Mouse (Mus musculus): ENCODE measurements at regions not wholly inside any gene's neighbourhood (a gene's known extent, or its start where the extent isn't known, plus 50 kb on each side); places are given as distances from the start of the nearest gene placed in this dataset.

DNA sequence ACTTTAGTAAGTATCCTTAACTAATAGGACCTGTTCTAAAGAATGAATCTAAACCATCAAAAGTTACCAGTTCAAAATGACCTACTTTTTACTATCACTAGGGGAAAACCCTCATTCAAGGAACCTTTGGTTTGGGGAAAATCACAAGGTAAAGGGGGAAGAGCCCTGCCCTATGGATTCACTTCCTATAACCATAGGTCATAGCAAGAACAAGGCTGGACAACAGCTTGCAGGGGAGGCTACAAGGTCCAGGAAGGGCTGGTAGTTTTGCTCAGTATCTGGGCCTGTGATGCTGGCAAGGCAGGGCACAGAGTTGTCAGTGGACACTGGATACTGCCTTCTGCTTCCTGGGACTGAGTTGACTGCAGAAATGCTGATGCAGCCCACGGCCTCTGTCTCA lies 109.1 kb upstream of the Peli1 start:
- H3K9me3 ChIP-seq (ENCODE audit: control insufficient read depth, low read length), result no peaks in the 10 kb centered on the region
- no peak for DNase-seq (ENCODE audit: low spot score)
- no peaks in the 10 kb centered on the region for H3K27me3 ChIP-seq (replicated peaks; ENCODE audit: control insufficient read depth, insufficient read depth, low read length)
- no peak overlapping the region for H3K4me3 ChIP-seq (ENCODE audit: low read depth, low read length)
- no peak for ATAC-seq (ENCODE audit: low read depth)
- WGBS, result 67% methylated on average over 1 of the region's 1 CpGs
- H3K4me2 ChIP-seq (ENCODE audit: low read depth, low read length), result no peak overlapping the region
- H3K27ac ChIP-seq (replicated peaks; ENCODE audit: low read depth, low read length), result no peak overlapping the region
- no peaks in the 10 kb centered on the region for H3K36me3 ChIP-seq (ENCODE audit: control insufficient read depth, insufficient read depth, low read length)
- H3K9ac ChIP-seq (ENCODE audit: low read depth, low read length), result no peak overlapping the region
- no peaks in the 10 kb centered on the region for H3K4me1 ChIP-seq (ENCODE audit: control insufficient read depth, insufficient read depth, low read length)

DNA sequence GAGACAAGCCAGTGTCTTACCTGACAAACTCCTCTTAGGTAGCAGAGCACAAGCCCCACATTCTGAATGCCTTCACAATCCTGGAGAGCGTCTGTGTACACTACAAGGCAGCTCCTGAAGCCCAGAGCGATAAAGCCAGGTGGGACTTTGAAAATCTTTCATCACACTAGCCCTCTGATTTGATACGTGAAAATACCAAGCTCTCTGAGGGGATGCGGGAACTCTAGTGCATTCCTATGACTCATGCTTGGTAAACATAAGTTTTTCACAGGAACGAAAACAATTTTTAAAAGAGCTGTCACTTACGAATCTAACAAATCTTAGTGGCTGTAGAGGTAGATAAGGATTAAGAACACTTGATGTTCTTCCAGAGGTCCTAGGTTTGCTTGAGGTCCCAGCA lies 108.6 kb upstream of the Peli1 start:
- 76% methylated on average over 6 of the region's 6 CpGs for WGBS
- DNase-seq (ENCODE audit: low spot score), result no peak
- Histone ChIP-seq H3K27me3 (replicated peaks; ENCODE audit: control insufficient read depth, insufficient read depth, low read length) (no peaks in the 10 kb centered on the region), H3K4me2 (ENCODE audit: low read depth, low read length) (no peak overlapping the region), H3K9me3 (ENCODE audit: control insufficient read depth, low read length) (no peaks in the 10 kb centered on the region), H3K27ac (replicated peaks; ENCODE audit: low read depth, low read length) (no peak overlapping the region), H3K9ac (ENCODE audit: low read depth, low read length) (no peak overlapping the region), H3K36me3 (ENCODE audit: control insufficient read depth, insufficient read depth, low read length) (no peaks in the 10 kb centered on the region), H3K4me3 (ENCODE audit: low read depth, low read length) (no peak overlapping the region), H3K4me1 (ENCODE audit: control insufficient read depth, insufficient read depth, low read length) (no peaks in the 10 kb centered on the region)
- ATAC-seq (ENCODE audit: low read depth), result no peak

DNA sequence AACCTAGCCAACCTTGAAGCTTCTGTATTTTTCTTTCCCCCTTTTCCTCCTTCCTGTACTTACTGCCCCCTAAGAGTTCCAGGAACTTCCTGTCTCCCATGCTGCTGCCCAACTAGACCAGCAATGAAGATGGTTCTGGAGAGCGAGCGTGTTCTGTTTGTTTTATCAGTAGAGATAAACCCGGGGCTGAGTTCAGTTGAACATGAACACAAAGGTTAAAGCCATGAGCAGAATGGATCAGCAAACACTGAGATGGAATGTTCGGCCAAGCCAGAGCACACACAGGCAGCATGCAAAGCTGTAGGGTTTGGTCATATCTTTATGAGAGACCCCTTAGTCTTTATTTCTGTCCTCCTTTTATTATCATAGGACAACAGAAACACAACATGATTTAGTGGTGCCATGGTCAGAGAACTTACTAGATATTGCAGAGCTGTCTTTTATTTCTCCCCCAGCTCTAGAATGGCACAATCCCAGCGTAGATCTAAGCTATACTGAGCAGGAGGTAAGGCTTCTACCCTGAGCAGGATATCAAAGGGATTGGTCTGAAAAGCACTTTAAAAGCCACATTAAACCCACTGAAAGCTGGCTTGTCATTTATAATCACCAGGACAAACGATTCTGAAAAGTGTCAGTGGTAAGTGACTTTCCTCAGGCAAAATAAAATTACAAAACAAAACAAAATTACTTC lies 105.9 kb upstream of the Peli1 start:
- 50% methylated on average over 6 of the region's 6 CpGs for WGBS
- Histone ChIP-seq H3K27ac (replicated peaks; ENCODE audit: low read depth, low read length) (no peak overlapping the region), H3K36me3 (ENCODE audit: control insufficient read depth, insufficient read depth, low read length) (no peaks in the 10 kb centered on the region)

DNA sequence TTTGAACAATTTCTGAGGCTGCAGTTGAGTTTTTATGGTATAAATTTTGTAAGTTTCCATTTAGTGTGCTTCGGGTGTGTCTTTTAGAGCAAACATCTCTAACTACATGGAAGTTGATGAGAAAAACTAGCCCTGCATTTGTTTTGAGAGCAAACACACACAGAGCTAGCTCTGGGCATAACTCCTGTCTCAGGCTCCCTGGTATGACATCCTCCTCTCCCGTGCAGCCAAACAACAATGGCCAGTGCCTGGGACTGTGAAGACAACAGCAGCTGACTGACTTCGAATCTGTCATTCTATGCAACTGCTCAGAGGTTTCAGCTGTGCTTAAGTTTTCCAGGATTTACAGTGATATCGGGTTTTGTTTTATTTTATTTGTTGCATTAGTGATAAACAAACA lies 105.3 kb upstream of the Peli1 start:
- H3K36me3 ChIP-seq (ENCODE audit: control insufficient read depth, insufficient read depth, low read length), result no peaks in the 10 kb centered on the region
- no peak overlapping the region for H3K27ac ChIP-seq (replicated peaks; ENCODE audit: low read depth, low read length)
- H3K4me1 ChIP-seq (ENCODE audit: control insufficient read depth, insufficient read depth, low read length), result 0 out of 2 replicates have a peak, but pooled peaks cover 3% of the 10 kb centered on the region
- H3K4me2 ChIP-seq (ENCODE audit: low read depth, low read length), result no peak overlapping the region
- H3K27me3 ChIP-seq (replicated peaks; ENCODE audit: control insufficient read depth, insufficient read depth, low read length), result no peaks in the 10 kb centered on the region
- no peak for DNase-seq (ENCODE audit: low spot score)
- H3K9me3 ChIP-seq (ENCODE audit: control insufficient read depth, low read length), result no peaks in the 10 kb centered on the region
- H3K9ac ChIP-seq (ENCODE audit: low read depth, low read length), result no peak overlapping the region
- ATAC-seq (ENCODE audit: low read depth), result no peak
- H3K4me3 ChIP-seq (ENCODE audit: low read depth, low read length), result no peak overlapping the region
- WGBS, result 37% methylated on average over 4 of the region's 4 CpGs

More for the DNA sequence above, 105.9 kb upstream of the Peli1 start:
- no peak overlapping the region for H3K4me2 ChIP-seq (ENCODE audit: low read depth, low read length)
- H3K27me3 ChIP-seq (replicated peaks; ENCODE audit: control insufficient read depth, insufficient read depth, low read length), result no peaks in the 10 kb centered on the region
- H3K4me1 ChIP-seq (ENCODE audit: control insufficient read depth, insufficient read depth, low read length), result 0 out of 2 replicates have a peak, but pooled peaks cover 1% of the 10 kb centered on the region
- H3K4me3 ChIP-seq (ENCODE audit: low read depth, low read length), result no peak overlapping the region
- ATAC-seq (ENCODE audit: low read depth) (no peak), DNase-seq (ENCODE audit: low spot score) (no peak)
- H3K9ac ChIP-seq (ENCODE audit: low read depth, low read length), result no peak overlapping the region
- H3K9me3 ChIP-seq (ENCODE audit: control insufficient read depth, low read length), result no peaks in the 10 kb centered on the region

DNA sequence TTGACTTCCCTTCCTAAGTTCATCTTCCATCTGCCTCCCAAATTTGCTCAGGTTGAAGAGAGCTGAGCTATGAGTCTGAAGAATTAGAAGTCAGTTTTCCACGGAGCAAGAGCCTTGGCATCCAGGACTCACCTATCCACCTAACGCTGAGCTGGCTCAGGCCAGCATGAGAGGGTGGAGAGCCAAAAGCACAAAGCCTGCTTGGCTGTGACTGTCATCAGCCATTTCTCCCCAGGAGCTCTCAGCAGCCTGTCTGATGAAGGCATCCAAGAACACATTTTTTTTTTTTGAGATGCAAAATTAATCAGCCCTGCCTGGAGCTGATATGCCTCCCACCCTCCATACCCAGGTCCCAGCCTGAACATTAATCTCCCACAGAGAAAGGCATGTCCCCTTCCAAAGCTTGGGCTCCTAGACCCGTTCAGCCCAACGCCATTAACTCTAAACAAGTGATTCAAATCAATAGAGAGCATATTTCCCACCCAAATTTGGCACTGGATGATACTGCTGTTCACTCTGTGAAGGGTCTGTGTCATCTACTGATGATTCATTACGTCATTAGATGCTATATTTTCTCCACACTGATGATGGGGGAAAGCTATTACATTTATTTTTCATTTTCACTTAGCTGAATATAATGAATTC lies 103.8 kb upstream of the Peli1 start:
- 0 out of 2 replicates have a peak, but pooled peaks cover 3% of the 10 kb centered on the region for H3K4me1 ChIP-seq (ENCODE audit: control insufficient read depth, insufficient read depth, low read length)
- H3K4me2 ChIP-seq (ENCODE audit: low read depth, low read length), result no peak overlapping the region
- H3K9me3 ChIP-seq (ENCODE audit: control insufficient read depth, low read length), result no peaks in the 10 kb centered on the region
- H3K27me3 ChIP-seq (replicated peaks; ENCODE audit: control insufficient read depth, insufficient read depth, low read length), result no peaks in the 10 kb centered on the region
- no peaks in the 10 kb centered on the region for H3K36me3 ChIP-seq (ENCODE audit: control insufficient read depth, insufficient read depth, low read length)
- WGBS, result 78% methylated on average over 5 of the region's 5 CpGs
- no peak overlapping the region for H3K9ac ChIP-seq (ENCODE audit: low read depth, low read length)
- no peak overlapping the region for H3K4me3 ChIP-seq (ENCODE audit: low read depth, low read length)
- DNase-seq (ENCODE audit: low spot score) (no peak), ATAC-seq (ENCODE audit: low read depth) (no peak)
- no peak overlapping the region for H3K27ac ChIP-seq (replicated peaks; ENCODE audit: low read depth, low read length)

DNA sequence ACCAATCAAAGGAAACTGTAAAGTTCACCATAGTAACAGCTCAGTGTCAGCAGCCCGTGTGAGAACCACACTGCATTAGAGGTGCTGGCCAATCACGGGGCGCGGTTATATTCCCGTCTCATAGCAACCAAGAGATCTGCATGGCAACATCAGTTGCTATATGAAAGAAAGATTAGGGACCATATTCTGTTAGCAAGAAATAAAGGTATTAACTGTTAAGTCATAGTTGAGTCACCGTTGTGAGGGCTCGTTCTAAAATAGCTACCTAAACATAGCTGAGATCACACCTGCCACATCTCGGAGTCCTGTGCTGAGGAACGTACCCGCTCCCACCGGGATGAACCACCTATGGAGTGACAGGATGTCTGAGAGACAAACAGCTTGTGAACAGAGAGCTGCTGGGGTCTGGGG lies 103.2 kb upstream of the Peli1 start:
- no peak overlapping the region for H3K9ac ChIP-seq (ENCODE audit: low read depth, low read length)
- H3K9me3 ChIP-seq (ENCODE audit: control insufficient read depth, low read length), result no peaks in the 10 kb centered on the region
- no peak overlapping the region for H3K27ac ChIP-seq (replicated peaks; ENCODE audit: low read depth, low read length)
- ATAC-seq (ENCODE audit: low read depth), result peak; percentile 60; the same call in 1 of the 2 replicates
- H3K4me3 ChIP-seq (ENCODE audit: low read depth, low read length), result no peak overlapping the region
- 80% methylated on average over 11 of the region's 11 CpGs for WGBS
- no peak overlapping the region for H3K4me2 ChIP-seq (ENCODE audit: low read depth, low read length)
- no peaks in the 10 kb centered on the region for H3K36me3 ChIP-seq (ENCODE audit: control insufficient read depth, insufficient read depth, low read length)
- H3K4me1 ChIP-seq (ENCODE audit: control insufficient read depth, insufficient read depth, low read length), result 0 out of 2 replicates have a peak, but pooled peaks cover 3% of the 10 kb centered on the region
- H3K27me3 ChIP-seq (replicated peaks; ENCODE audit: control insufficient read depth, insufficient read depth, low read length), result no peaks in the 10 kb centered on the region
- no peak for DNase-seq (ENCODE audit: low spot score)

DNA sequence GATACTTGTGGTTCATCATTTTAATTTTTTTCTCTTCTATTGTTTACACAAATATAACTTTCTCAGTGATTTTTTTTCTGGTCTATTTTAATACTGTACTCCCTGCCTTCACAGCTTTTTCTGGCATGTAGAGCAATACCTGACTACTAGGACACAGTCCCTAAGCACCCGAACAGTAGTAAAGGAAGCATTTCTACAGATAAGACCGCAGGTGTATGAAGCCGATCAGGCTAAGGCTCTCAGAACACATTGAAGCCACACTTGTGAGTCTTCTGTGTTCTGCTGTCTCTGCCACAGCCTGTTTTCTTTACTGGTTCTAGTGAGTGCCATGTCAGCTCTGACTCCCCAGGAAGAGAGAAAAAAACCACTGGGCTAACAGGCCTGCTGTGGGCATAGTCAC lies 102.2 kb upstream of the Peli1 start:
- no peak for DNase-seq (ENCODE audit: low spot score)
- H3K4me3 ChIP-seq (ENCODE audit: low read depth, low read length), result no peak overlapping the region
- no peak overlapping the region for H3K27ac ChIP-seq (replicated peaks; ENCODE audit: low read depth, low read length)
- WGBS, result 83% methylated on average over 3 of the region's 3 CpGs
- no peaks in the 10 kb centered on the region for H3K27me3 ChIP-seq (replicated peaks; ENCODE audit: control insufficient read depth, insufficient read depth, low read length)
- 0 out of 2 replicates have a peak, but pooled peaks cover 3% of the 10 kb centered on the region for H3K4me1 ChIP-seq (ENCODE audit: control insufficient read depth, insufficient read depth, low read length)
- H3K4me2 ChIP-seq (ENCODE audit: low read depth, low read length), result no peak overlapping the region
- no peaks in the 10 kb centered on the region for H3K9me3 ChIP-seq (ENCODE audit: control insufficient read depth, low read length)
- ATAC-seq (ENCODE audit: low read depth), result no peak
- no peaks in the 10 kb centered on the region for H3K36me3 ChIP-seq (ENCODE audit: control insufficient read depth, insufficient read depth, low read length)
- H3K9ac ChIP-seq (ENCODE audit: low read depth, low read length), result no peak overlapping the region

DNA sequence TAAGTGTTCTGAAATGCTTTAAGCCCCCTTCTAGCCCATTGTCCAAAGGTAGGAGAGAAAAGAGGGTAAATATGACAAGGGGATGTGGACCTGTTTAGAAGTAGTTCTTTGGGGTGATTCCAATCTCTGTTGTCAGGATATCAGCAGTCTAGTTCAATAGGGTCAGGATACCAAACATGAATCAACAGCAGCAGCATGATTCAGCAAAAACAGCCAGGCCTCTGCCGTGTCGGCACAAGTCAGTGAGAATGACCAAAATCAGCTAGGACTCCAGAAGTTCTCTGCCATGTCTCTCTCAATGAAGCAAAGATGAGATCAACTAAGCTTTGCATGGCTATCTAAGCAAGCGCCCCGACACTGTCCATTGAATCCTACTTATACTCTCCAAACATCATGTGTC lies 97.5 kb upstream of the Peli1 start:
- WGBS, result 90% methylated on average over 4 of the region's 4 CpGs
- Histone ChIP-seq H3K9ac (ENCODE audit: low read depth, low read length) (no peak overlapping the region), H3K4me1 (ENCODE audit: control insufficient read depth, insufficient read depth, low read length) (0 out of 2 replicates have a peak, but pooled peaks cover 3% of the 10 kb centered on the region), H3K4me2 (ENCODE audit: low read depth, low read length) (no peak overlapping the region), H3K27ac (replicated peaks; ENCODE audit: low read depth, low read length) (no peak overlapping the region), H3K27me3 (replicated peaks; ENCODE audit: control insufficient read depth, insufficient read depth, low read length) (no peaks in the 10 kb centered on the region), H3K4me3 (ENCODE audit: low read depth, low read length) (no peak overlapping the region), H3K9me3 (ENCODE audit: control insufficient read depth, low read length) (peaks cover 10% of the 10 kb centered on the region), H3K36me3 (ENCODE audit: control insufficient read depth, insufficient read depth, low read length) (no peaks in the 10 kb centered on the region)
- DNase-seq (ENCODE audit: low spot score), result no peak
- ATAC-seq (ENCODE audit: low read depth), result no peak

DNA sequence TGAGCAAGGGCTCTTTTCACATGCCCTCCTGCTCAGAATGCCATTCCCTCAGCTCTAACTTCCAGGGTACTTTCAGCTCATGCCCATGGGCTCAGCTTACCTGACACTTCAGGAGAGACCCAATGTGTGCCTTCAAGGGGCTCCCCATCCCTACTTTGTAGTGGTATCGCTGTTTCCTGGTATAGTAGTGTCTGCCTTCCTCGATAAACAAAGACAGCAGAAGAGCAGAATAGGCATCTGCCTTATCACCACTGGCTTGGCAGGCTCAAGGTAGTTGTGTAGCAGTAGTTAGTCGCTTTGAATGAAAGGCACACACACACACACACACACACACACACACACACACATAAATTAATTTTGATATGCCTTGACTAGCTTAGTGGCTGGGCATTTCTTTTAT lies 89.7 kb upstream of the Peli1 start:
- ATAC-seq (ENCODE audit: low read depth) (no peak), DNase-seq (ENCODE audit: low spot score) (no peak)
- Histone ChIP-seq H3K4me2 (ENCODE audit: low read depth, low read length) (no peak overlapping the region), H3K27ac (replicated peaks; ENCODE audit: low read depth, low read length) (no peak overlapping the region), H3K27me3 (replicated peaks; ENCODE audit: control insufficient read depth, insufficient read depth, low read length) (no peaks in the 10 kb centered on the region), H3K9me3 (ENCODE audit: control insufficient read depth, low read length) (no peaks in the 10 kb centered on the region), H3K4me1 (ENCODE audit: control insufficient read depth, insufficient read depth, low read length) (no peaks in the 10 kb centered on the region), H3K9ac (ENCODE audit: low read depth, low read length) (no peak overlapping the region), H3K4me3 (ENCODE audit: low read depth, low read length) (no peak overlapping the region), H3K36me3 (ENCODE audit: control insufficient read depth, insufficient read depth, low read length) (no peaks in the 10 kb centered on the region)
- 97% methylated on average over 3 of the region's 3 CpGs for WGBS

Data from embryonic facial prominence, embryonic 14.5 days (tissue).